Mouse (Mus musculus) limb, embryonic 12.5 days (tissue): ENCODE results near the gene Ing5. TPM values are rescaled to one million over a fixed set of nuclear protein-coding genes. Genes with fewer than 3 reads are reported as not detected.
A peak's percentile ranks its signal among the peaks of the same experiment; 100 is the strongest.
"Not testable (repeated sequence)": the region's sequence is repeated elsewhere in the genome, so short reads cannot be mapped to it uniquely, and the experiment has no call there.

Experiments
- ATAC-seq: fragments of 200-750 bp; cut with Nextera tagmentation; 2 replicates; pipeline ENCODE4 v1.8.0; 2017; ENCODE audit warnings: low read depth, moderate TSS enrichment; ENCODE audit not compliant: insufficient number of reproducible peaks, insufficient read depth, low FRiP score, low TSS enrichment
- H3K27ac ChIP-seq: fragments of 300-500 bp; sonication (generic); 2 replicates; pipeline ENCODE4 v1.5.1; 2016; ENCODE audit warnings: mild to moderate bottlenecking, moderate library complexity
- H3K27me3 ChIP-seq: fragments of 300-500 bp; sonication (generic); 2 replicates; pipeline ENCODE4 v1.6.1; 2016; ENCODE audit warnings: mild to moderate bottlenecking, moderate library complexity
- H3K36me3 ChIP-seq: fragments of 300-500 bp; sonication (generic); 2 replicates; pipeline ENCODE4 v1.6.1; 2016; ENCODE audit warnings: mild to moderate bottlenecking, moderate library complexity
- H3K4me1 ChIP-seq: fragments of 300-500 bp; sonication (generic); replicated peaks from 2 replicates; pipeline ENCODE4 v1.6.1; 2016
- H3K4me2 ChIP-seq: fragments of 300-500 bp; sonication (generic); 2 replicates; pipeline ENCODE4 v1.6.1; 2016; ENCODE audit warnings: mild to moderate bottlenecking, moderate library complexity
- H3K4me3 ChIP-seq: fragments of 300-500 bp; sonication (generic); replicated peaks from 2 replicates; pipeline ENCODE4 v1.5.1; 2016; ENCODE audit warnings: mild to moderate bottlenecking
- H3K9ac ChIP-seq: fragments of 300-500 bp; sonication (generic); replicated peaks from 2 replicates; pipeline ENCODE4 v1.6.1; 2016; ENCODE audit warnings: mild to moderate bottlenecking, moderate library complexity
- H3K9me3 ChIP-seq: fragments of 300-500 bp; sonication (generic); 2 replicates; pipeline ENCODE4 v1.6.1; 2016; ENCODE audit warnings: mild to moderate bottlenecking, moderate library complexity
- WGBS: fragments of 180-500 bp; shearing (Covaris S2); methylation state at CpG from one replicate; pipeline ENCODE4 v1.1.7; 2016; 5-methylcytosine and 5-hydroxymethylcytosine counted together
- polyA plus RNA-seq: library from polyadenylated mRNA; unstranded; fragments of >200 nt; fragmentation: Nextera tagmentation; extraction: Ambion mirVana; gene quantifications from 2 replicates; pipeline ENCODE4 v1.2.1, GENCODE M21; 2016

The Ing5 gene
- 16.8 and 17.9 TPM in 2 replicates for polyA plus RNA-seq

DNA sequence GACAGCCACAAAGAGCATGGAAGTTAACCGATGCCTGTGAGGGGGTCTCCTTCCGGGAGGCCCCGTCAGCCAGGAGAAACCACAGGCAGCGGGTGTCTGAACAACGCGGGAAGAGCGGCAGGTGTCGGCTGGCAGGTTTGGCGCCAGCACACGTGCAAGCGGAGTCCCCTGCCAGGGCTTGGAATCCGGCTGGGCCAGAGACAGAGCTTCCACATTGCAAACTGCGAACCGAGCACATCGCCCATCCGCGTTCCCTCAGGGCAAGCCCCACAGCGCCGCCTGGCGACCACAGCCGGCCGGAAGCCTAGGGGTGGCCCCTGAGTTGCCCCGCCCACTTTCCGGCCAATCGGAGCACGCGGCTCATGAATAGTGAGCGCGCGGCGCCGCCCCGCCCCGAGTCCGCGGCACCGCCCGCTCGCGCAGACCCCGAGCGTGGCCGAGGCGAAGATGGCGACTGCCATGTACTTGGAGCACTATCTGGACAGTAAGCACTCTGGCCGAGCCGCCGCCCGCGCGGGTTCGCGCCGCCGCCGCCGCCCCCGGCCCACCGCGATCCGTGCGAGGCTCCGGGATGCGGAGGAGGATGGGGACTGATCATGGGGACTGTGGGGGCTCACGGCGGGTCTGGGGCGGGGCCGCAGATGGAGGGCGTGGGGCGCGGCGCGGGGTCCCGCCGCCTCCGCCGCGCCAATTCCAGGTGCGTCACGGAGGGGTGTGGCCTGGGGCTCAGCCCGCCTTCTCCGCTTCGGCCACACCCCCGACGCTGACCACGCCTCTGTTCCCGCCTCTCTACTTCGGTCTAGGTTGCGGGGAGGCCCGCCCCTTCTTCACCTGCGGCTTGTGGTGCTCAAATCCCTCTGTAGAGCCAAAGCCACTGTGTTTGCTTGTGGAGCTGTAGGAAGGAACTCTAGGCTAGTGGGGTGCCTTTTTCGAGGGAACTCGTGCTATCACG is at the start of gene Ing5:
Ing5 (plus strand) TSS at position 410 of the 952 bp plus-strand sequence.
- WGBS = under 1% methylated on average over 92 of the region's 94 CpGs
- Histone ChIP-seq H3K36me3 (peaks cover 41% of the 10 kb centered on the region), H3K4me1 (peaks cover 29% of the 10 kb centered on the region), H3K27me3 (no peaks in the 10 kb centered on the region), H3K4me3 (peak within 1 kb of the TSS; percentile 81), H3K27ac (peak within 1 kb of the TSS; percentile 97), H3K9me3 (no peaks in the 10 kb centered on the region), H3K9ac (peak within 1 kb of the TSS; percentile 80), H3K4me2 (peak within 1 kb of the TSS; percentile 83)
- ATAC-seq = peak; percentile 94

DNA sequence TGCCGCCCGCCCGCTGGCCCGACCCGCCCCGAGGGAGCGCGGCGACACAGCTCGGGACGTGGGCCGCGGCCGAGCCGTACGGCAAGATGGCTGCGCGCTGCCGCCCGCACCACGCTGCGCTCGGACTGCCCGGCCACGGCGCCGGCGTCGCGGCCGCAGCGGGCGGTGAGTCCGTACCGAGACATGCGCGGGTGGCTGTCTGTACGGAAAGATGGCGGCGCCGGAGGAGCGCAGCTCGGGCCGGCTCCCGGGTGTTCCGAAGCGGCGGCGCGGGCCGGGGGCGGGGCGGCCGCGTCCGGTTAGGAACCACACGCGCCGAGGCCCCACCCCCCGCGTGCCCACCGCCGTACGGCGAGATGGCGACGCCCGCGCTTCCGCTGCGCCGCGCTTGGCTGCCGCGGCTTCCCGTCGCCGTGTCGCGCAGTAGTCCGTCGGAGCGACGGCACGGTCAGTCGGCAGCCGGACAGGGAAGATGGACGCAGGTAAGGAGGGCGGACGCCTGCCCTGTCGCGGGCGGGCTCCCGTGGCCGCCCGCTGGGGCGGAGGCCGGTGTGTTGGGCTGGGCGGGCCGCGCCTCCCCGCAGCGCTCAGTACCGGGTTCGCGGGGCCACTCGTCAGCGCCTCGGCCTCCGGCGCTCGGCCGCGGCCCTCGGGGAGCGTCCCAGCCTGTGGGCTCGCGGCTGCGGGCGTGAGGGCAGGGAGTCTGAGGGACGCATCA is 49.0 kb upstream of the Ing5 start, which contains the start of gene Thap4:
Thap4 (minus strand) TSS at position 292 of the 718 bp plus-strand sequence.
- H3K9me3 ChIP-seq = no peaks in the 10 kb centered on the region
- H3K36me3 ChIP-seq = peaks cover 13% of the 10 kb centered on the region
- H3K4me3 ChIP-seq = peak within 1 kb of the TSS; percentile 95
- under 1% methylated on average over 96 of the region's 121 CpGs for WGBS
- peaks cover 11% of the 10 kb centered on the region for H3K4me1 ChIP-seq
- H3K27me3 ChIP-seq = no peaks in the 10 kb centered on the region
- peak within 1 kb of the TSS; percentile 89 for H3K4me2 ChIP-seq
- ATAC-seq = peak; percentile 88
- H3K9ac ChIP-seq = peak within 1 kb of the TSS; percentile 89
- H3K27ac ChIP-seq = peak within 1 kb of the TSS; percentile 87

DNA sequence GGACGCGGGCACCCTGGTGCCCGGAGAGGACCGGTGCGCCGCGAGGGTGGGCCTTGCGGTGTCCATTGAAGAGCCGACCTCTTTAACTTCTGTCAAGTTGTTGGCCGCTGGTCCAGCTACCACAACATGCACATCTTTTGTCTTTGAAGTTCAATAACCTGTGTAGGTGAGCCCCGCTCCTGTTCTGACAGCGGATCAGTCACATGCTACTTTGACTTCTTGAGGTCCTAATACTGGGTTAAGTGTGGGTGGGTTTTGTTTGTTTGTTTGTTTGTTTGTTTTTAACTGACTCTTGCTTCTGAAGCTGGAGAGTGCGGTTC is 48.5 kb upstream of the Ing5 start:
- ATAC-seq = no peak
- Histone ChIP-seq H3K9me3 (no peaks in the 10 kb centered on the region), H3K27me3 (no peaks in the 10 kb centered on the region), H3K4me1 (peaks cover 11% of the 10 kb centered on the region), H3K4me3 (peak overlapping the region; percentile 95), H3K36me3 (peaks cover 7% of the 10 kb centered on the region), H3K4me2 (peak overlapping the region; percentile 89), H3K9ac (peak overlapping the region; percentile 89), H3K27ac (peak overlapping the region; percentile 87)
- WGBS = 1% methylated on average over 13 of the region's 13 CpGs

DNA sequence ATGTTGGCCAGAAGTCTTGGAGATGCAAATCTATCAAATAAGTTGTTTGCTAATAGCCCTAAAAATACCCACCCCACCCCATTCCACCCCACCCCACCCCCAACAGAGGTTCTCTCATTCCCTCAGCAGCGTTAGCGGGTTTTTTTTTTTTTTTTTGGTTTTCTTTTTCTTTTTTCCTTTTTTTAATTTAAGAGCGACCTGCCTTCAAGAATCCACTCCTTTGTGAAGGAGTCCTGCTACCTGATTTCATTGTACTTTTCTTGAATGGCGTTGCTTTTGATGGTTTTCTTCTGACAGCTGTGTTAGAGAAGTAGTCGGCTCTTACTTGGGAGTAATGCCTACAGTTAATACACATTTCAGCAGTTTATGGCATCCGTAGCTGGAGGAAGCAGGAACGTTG is 48.1 kb upstream of the Ing5 start:
- Histone ChIP-seq H3K4me3 (peak overlapping the region; percentile 95), H3K36me3 (peaks cover 5% of the 10 kb centered on the region), H3K27ac (peak overlapping the region; percentile 87; the same call in 1 of the 2 replicates), H3K27me3 (no peaks in the 10 kb centered on the region), H3K9me3 (no peaks in the 10 kb centered on the region), H3K4me1 (peaks cover 11% of the 10 kb centered on the region), H3K4me2 (peak overlapping the region; percentile 89), H3K9ac (peak overlapping the region; percentile 89)
- 25% methylated on average over 7 of the region's 7 CpGs for WGBS
- ATAC-seq = no peak

- Histone ChIP-seq H3K9ac (no peak overlapping the region), H3K4me1 (peaks cover 11% of the 10 kb centered on the region), H3K9me3 (no peaks in the 10 kb centered on the region), H3K27ac (no peak overlapping the region), H3K4me3 (no peak overlapping the region), H3K27me3 (no peaks in the 10 kb centered on the region), H3K4me2 (peak overlapping the region; percentile 89; the same call in 1 of the 2 replicates), H3K36me3 (0 out of 2 replicates have a peak, but pooled peaks cover 4% of the 10 kb centered on the region)
- ATAC-seq = no peak
Observed at GRCm38 (mm10) chr1:93756154-93756553, 47.6 kb upstream of the Ing5 start.

DNA sequence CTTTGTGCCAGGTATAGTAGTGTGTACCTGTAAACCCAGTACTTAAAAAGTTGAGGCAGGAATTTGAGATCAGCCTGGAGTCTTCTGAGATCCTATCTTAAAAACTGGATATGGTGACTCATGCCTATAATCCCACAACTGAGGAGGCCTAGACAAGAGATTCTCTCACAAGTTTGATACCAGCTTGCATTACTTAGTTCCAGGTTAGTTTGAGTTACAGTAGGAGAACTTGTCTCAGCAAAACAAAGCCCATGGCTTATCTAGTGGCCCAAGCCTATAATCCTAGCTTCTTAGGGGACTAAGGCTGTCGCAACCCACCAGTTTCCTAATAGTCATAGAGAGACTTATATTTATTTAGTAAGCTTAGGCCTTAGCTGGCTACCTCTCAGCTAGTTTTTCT is 43.7 kb upstream of the Ing5 start:
- H3K4me3 ChIP-seq = no peak overlapping the region
- no peaks in the 10 kb centered on the region for H3K9me3 ChIP-seq
- 0 out of 2 replicates have a peak, but pooled peaks cover 4% of the 10 kb centered on the region for H3K36me3 ChIP-seq
- H3K9ac ChIP-seq = no peak overlapping the region
- no peak overlapping the region for H3K4me2 ChIP-seq
- no peak overlapping the region for H3K27ac ChIP-seq
- no peak for ATAC-seq
- WGBS = 93% methylated on average over 1 of the region's 1 CpGs
- H3K4me1 ChIP-seq = no peaks in the 10 kb centered on the region
- no peaks in the 10 kb centered on the region for H3K27me3 ChIP-seq

DNA sequence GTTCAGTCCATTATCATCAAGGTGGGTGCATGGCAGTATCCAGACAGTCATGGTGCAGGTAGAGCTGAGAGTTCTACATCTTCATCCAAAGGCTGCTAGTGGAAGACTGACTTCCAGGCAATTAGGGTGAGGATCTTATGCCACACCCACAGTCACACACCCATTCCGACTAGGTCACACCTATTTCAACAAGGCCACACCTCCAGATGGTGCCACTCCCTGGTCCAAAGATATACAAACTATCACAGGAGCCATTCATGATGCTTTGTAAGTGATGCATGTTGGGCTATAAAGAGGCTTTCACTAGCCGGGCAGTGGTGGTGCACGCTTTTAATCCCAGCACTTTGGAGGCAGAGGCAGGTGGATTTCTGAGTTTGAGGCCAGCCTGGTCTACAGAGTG is 40.2 kb upstream of the Ing5 start:
- not testable (repeated sequence) for H3K4me2 ChIP-seq, H3K4me1 ChIP-seq, H3K36me3 ChIP-seq, H3K4me3 ChIP-seq, ATAC-seq, H3K27ac ChIP-seq, H3K27me3 ChIP-seq, H3K9ac ChIP-seq, H3K9me3 ChIP-seq
- WGBS = 85% methylated on average over 3 of the region's 3 CpGs

GRCm38 (mm10) chr1:93764871-93765591 is 38.7 kb upstream of the Ing5 start:
- ATAC-seq = no peak
- H3K9me3 ChIP-seq = no peaks in the 10 kb centered on the region
- WGBS = 91% methylated on average over 9 of the region's 9 CpGs

GRCm38 (mm10) chr1:93767600-93767999 is 36.2 kb upstream of the Ing5 start:
- no peaks in the 10 kb centered on the region for H3K27me3 ChIP-seq
- no peak overlapping the region for H3K9ac ChIP-seq
- WGBS = 92% methylated on average over 6 of the region's 6 CpGs
- H3K4me3 ChIP-seq = no peak overlapping the region
- no peak for ATAC-seq
- H3K9me3 ChIP-seq = no peaks in the 10 kb centered on the region
- no peaks in the 10 kb centered on the region for H3K4me1 ChIP-seq
- no peak overlapping the region for H3K4me2 ChIP-seq
- peaks cover 36% of the 10 kb centered on the region for H3K36me3 ChIP-seq
- H3K27ac ChIP-seq = no peak overlapping the region

More at GRCm38 (mm10) chr1:93764871-93765591, 38.7 kb upstream of the Ing5 start:
- Histone ChIP-seq H3K9ac (no peak overlapping the region), H3K4me2 (no peak overlapping the region), H3K4me3 (no peak overlapping the region), H3K36me3 (peaks cover 22% of the 10 kb centered on the region), H3K27ac (no peak overlapping the region), H3K4me1 (no peaks in the 10 kb centered on the region), H3K27me3 (no peaks in the 10 kb centered on the region)

- H3K27ac ChIP-seq = no peak overlapping the region
- no peak overlapping the region for H3K9ac ChIP-seq
- WGBS = 97% methylated on average over 3 of the region's 3 CpGs
- H3K4me3 ChIP-seq = no peak overlapping the region
- no peak for ATAC-seq
- H3K27me3 ChIP-seq = no peaks in the 10 kb centered on the region
- H3K36me3 ChIP-seq = peaks cover 57% of the 10 kb centered on the region
- no peak overlapping the region for H3K4me2 ChIP-seq
- H3K9me3 ChIP-seq = no peaks in the 10 kb centered on the region
- no peaks in the 10 kb centered on the region for H3K4me1 ChIP-seq
Observed at GRCm38 (mm10) chr1:93769901-93770300, 33.9 kb upstream of the Ing5 start.

- H3K36me3 ChIP-seq = peaks cover 87% of the 10 kb centered on the region
- H3K9me3 ChIP-seq = no peaks in the 10 kb centered on the region
- ATAC-seq = no peak
- H3K9ac ChIP-seq = no peak overlapping the region
- no peak overlapping the region for H3K4me2 ChIP-seq
- H3K27ac ChIP-seq = no peak overlapping the region
- WGBS = 91% methylated on average over 5 of the region's 5 CpGs
- no peaks in the 10 kb centered on the region for H3K4me1 ChIP-seq
- H3K27me3 ChIP-seq = no peaks in the 10 kb centered on the region
- H3K4me3 ChIP-seq = no peak overlapping the region
Observed at GRCm38 (mm10) chr1:93776686-93777085, 27.1 kb upstream of the Ing5 start.
